Mouse (Mus musculus): ENCODE measurements around the gene Gnaz. TPM values are rescaled to one million over a fixed set of nuclear protein-coding genes. Genes with fewer than 3 reads are reported as not detected.

Gene Gnaz
- 2.2 TPM in 2 replicates for polyA plus RNA-seq (2015; fragmentation: Nextera tagmentation; extraction: Ambion mirVana)

- H3K4me2 ChIP-seq (replicated peaks; ENCODE audit: low read depth, low read length) = peak within 1 kb of the TSS; percentile 91
- H3K9me3 ChIP-seq (ENCODE audit: low read length) = no peaks in the 10 kb centered on the region
- peak within 1 kb of the TSS; percentile 51 for H3K4me3 ChIP-seq (ENCODE audit: low read depth, low read length)
- DNase-seq (ENCODE audit: low spot score) = peak; percentile 97
- under 1% methylated on average over 39 of the region's 83 CpGs for WGBS
- no peak within 1 kb of the TSS for H3K27ac ChIP-seq (ENCODE audit: low read length)
- no peaks in the 10 kb centered on the region; the same call in 1 of the 2 replicates for H3K36me3 ChIP-seq (ENCODE audit: insufficient read depth, low read length)
- no peak within 1 kb of the TSS for H3K9ac ChIP-seq (replicated peaks; ENCODE audit: low read depth)
- no peaks in the 10 kb centered on the region for H3K4me1 ChIP-seq (ENCODE audit: insufficient read depth, low read depth, low read length)
- 0 out of 2 replicates have a peak, but pooled peaks cover 10% of the 10 kb centered on the region for H3K27me3 ChIP-seq (replicated peaks; ENCODE audit: insufficient read depth, low read length)
- TF ChIP-seq CTCF (IDR thresholded peaks at IDR 0.05) = peak; percentile 41
- TF ChIP-seq EP300 (IDR thresholded peaks at IDR 0.05) = no peak
- peak; percentile 99 for ATAC-seq
These were observed at the start of gene Gnaz for GRCm38 (mm10) chr10:74966850-74967451. Gene Gnaz (plus strand): TSS chr10:74967177.

- Histone ChIP-seq H3K36me3 (ENCODE audit: insufficient read depth, low read length) (no peaks in the 10 kb centered on the region), H3K9ac (replicated peaks; ENCODE audit: low read depth) (no peak overlapping the region), H3K27me3 (replicated peaks; ENCODE audit: insufficient read depth, low read length) (no peaks in the 10 kb centered on the region), H3K4me3 (ENCODE audit: low read depth, low read length) (no peak overlapping the region), H3K9me3 (ENCODE audit: low read length) (no peaks in the 10 kb centered on the region), H3K4me2 (replicated peaks; ENCODE audit: low read depth, low read length) (no peak overlapping the region), H3K27ac (ENCODE audit: low read length) (no peak overlapping the region), H3K4me1 (ENCODE audit: insufficient read depth, low read depth, low read length) (no peaks in the 10 kb centered on the region)
- 31% methylated on average over 5 of the region's 5 CpGs for WGBS
- no peak for ATAC-seq
- no peak for DNase-seq (ENCODE audit: low spot score)
- TF ChIP-seq EP300 (IDR thresholded peaks at IDR 0.05) (no peak), CTCF (IDR thresholded peaks at IDR 0.05) (no peak)
These were observed 47.7 kb upstream of the Gnaz start for GRCm38 (mm10) chr10:74919277-74919676.

GRCm38 (mm10) chr10:74920853-74921567 is 46.0 kb upstream of the Gnaz start:
- H3K4me1 ChIP-seq (ENCODE audit: insufficient read depth, low read depth, low read length) = no peaks in the 10 kb centered on the region
- no peaks in the 10 kb centered on the region for H3K36me3 ChIP-seq (ENCODE audit: insufficient read depth, low read length)
- H3K9ac ChIP-seq (replicated peaks; ENCODE audit: low read depth) = no peak overlapping the region
- peak; percentile 64 for ATAC-seq
- H3K9me3 ChIP-seq (ENCODE audit: low read length) = no peaks in the 10 kb centered on the region
- H3K4me2 ChIP-seq (replicated peaks; ENCODE audit: low read depth, low read length) = 0 out of 2 replicates have a peak overlapping the region, but pooled peaks have one; percentile 11
- 30% methylated on average over 17 of the region's 17 CpGs for WGBS
- DNase-seq (ENCODE audit: low spot score) = peak; percentile 71
- TF ChIP-seq EP300 (IDR thresholded peaks at IDR 0.05) (no peak), CTCF (IDR thresholded peaks at IDR 0.05) (peak; percentile 99)
- no peak overlapping the region for H3K27ac ChIP-seq (ENCODE audit: low read length)
- no peak overlapping the region for H3K4me3 ChIP-seq (ENCODE audit: low read depth, low read length)
- H3K27me3 ChIP-seq (replicated peaks; ENCODE audit: insufficient read depth, low read length) = no peaks in the 10 kb centered on the region

- Histone ChIP-seq H3K9me3 (ENCODE audit: low read length) (no peaks in the 10 kb centered on the region), H3K4me2 (replicated peaks; ENCODE audit: low read depth, low read length) (no peak overlapping the region), H3K27ac (ENCODE audit: low read length) (no peak overlapping the region), H3K4me1 (ENCODE audit: insufficient read depth, low read depth, low read length) (no peaks in the 10 kb centered on the region), H3K4me3 (ENCODE audit: low read depth, low read length) (no peak overlapping the region), H3K9ac (replicated peaks; ENCODE audit: low read depth) (no peak overlapping the region), H3K27me3 (replicated peaks; ENCODE audit: insufficient read depth, low read length) (no peaks in the 10 kb centered on the region), H3K36me3 (ENCODE audit: insufficient read depth, low read length) (no peaks in the 10 kb centered on the region)
- 84% methylated on average over 11 of the region's 11 CpGs for WGBS
- DNase-seq (ENCODE audit: low spot score) (no peak), ATAC-seq (no peak)
- TF ChIP-seq EP300 (IDR thresholded peaks at IDR 0.05) (no peak), CTCF (IDR thresholded peaks at IDR 0.05) (no peak)
These were observed 45.4 kb upstream of the Gnaz start for GRCm38 (mm10) chr10:74921614-74922013.

- peak; percentile 49 for ATAC-seq
- peak; percentile 78 for TF ChIP-seq CTCF (IDR thresholded peaks at IDR 0.05)
- TF ChIP-seq EP300 (IDR thresholded peaks at IDR 0.05) = no peak
- WGBS = 48% methylated on average over 6 of the region's 6 CpGs
- H3K9me3 ChIP-seq (ENCODE audit: low read length) = no peaks in the 10 kb centered on the region
- H3K27ac ChIP-seq (ENCODE audit: low read length) = no peak overlapping the region
- H3K9ac ChIP-seq (replicated peaks; ENCODE audit: low read depth) = no peak overlapping the region
- H3K4me2 ChIP-seq (replicated peaks; ENCODE audit: low read depth, low read length) = no peak overlapping the region
- H3K4me1 ChIP-seq (ENCODE audit: insufficient read depth, low read depth, low read length) = no peaks in the 10 kb centered on the region
- H3K36me3 ChIP-seq (ENCODE audit: insufficient read depth, low read length) = no peaks in the 10 kb centered on the region
- no peaks in the 10 kb centered on the region for H3K27me3 ChIP-seq (replicated peaks; ENCODE audit: insufficient read depth, low read length)
- DNase-seq (ENCODE audit: low spot score) = peak; percentile 64
- H3K4me3 ChIP-seq (ENCODE audit: low read depth, low read length) = no peak overlapping the region
These were observed 44.2 kb upstream of the Gnaz start for GRCm38 (mm10) chr10:74922763-74923162.

GRCm38 (mm10) chr10:74924274-74924673 is 42.7 kb upstream of the Gnaz start:
- Histone ChIP-seq H3K27ac (ENCODE audit: low read length) (no peak overlapping the region), H3K9ac (replicated peaks; ENCODE audit: low read depth) (no peak overlapping the region), H3K9me3 (ENCODE audit: low read length) (no peaks in the 10 kb centered on the region), H3K27me3 (replicated peaks; ENCODE audit: insufficient read depth, low read length) (no peaks in the 10 kb centered on the region), H3K4me1 (ENCODE audit: insufficient read depth, low read depth, low read length) (no peaks in the 10 kb centered on the region), H3K36me3 (ENCODE audit: insufficient read depth, low read length) (no peaks in the 10 kb centered on the region), H3K4me2 (replicated peaks; ENCODE audit: low read depth, low read length) (no peak overlapping the region), H3K4me3 (ENCODE audit: low read depth, low read length) (no peak overlapping the region)
- no peak for ATAC-seq
- no peak for TF ChIP-seq CTCF (IDR thresholded peaks at IDR 0.05)
- TF ChIP-seq EP300 (IDR thresholded peaks at IDR 0.05) = no peak
- no peak for DNase-seq (ENCODE audit: low spot score)
- WGBS = 90% methylated on average over 14 of the region's 14 CpGs

All from lung, postnatal 0 days (tissue).